Mouse (Mus musculus): ENCODE measurements around the gene 1700024G13Rik.
A peak's percentile ranks its signal among the peaks of the same experiment; 100 is the strongest.
"Not testable (repeated sequence)": the region's sequence is repeated elsewhere in the genome, so short reads cannot be mapped to it uniquely, and the experiment has no call there.

1700024G13Rik gene

DNA sequence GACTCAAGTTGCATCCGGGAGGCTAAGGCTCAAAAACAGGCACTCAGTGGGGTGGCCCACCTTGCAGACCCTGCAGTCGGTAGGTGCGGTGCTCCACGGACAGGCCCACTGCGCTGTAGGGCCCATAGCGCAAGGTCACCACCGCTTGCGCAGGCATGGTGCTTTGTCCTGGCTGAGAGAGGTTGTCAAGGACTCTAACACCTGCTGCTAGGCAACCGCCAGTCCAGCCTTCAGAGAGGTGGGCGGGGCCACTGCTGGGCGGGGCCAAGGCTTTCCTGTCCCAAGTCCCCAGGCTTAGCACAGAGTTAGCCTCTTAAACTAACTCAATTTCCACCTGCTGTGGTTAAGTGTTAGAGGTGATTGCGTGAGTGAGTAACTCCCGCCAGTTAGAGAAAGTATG lies at the start of gene 1700024G13Rik:
Gene 1700024G13Rik, minus strand, starts transcription at position 196 of the 400 bp plus-strand sequence.
- peak in 1 of 2 experiments; percentile 26 for DNase-seq (ENCODE audit: low spot score in 2 of 2)

DNA sequence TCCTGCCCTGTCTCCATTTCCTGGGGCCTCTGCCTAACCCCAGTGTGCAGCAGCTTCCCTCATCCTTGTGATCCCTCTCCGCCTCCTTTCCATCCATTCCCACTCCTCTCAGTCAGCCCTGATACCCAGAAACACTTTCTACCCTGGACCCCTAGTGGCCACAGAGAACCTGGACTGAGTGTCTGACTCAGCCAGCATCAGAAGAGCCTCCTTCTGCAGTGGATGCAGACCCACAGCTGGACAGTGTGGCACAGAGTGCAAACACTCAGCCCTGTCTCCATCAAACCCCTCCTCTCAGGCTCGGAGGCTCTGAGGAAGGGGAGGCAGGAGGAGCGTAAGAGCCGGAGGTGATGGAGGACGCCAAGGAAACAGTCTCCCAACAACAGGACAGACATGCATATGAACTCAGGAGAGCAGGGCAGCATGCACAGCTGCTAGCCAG lies 49.2 kb upstream of the 1700024G13Rik start:
- no peak for DNase-seq (ENCODE audit: low spot score in 2 of 2)

DNA sequence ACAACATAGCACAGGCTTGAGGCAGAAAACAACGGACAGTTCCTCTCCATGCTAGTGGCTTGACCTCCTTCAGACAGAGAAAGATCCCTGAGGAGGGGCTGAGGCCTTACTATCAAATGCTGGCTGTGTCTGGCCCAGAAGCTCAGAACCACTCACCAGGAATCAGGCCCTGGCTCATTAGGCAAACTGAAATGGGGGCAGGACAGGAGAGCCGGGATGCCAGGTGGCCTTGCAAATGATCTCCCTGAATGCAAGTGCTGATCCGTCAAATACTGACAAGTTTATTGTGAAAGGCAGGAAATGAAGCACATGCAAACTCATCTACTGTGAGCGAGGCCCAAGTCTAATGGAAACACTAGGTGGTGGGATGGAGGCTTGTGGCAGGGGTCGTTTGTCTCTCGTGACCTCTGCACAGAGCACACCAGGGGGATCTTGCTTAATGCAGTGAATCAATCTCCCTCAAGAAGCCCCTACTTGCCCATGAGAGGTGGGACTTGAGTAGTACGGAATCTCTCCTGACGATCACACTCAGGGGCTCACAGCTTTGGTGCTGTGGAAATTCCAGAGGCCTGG lies 40.9 kb upstream of the 1700024G13Rik start:
- DNase-seq (ENCODE audit: low spot score in 2 of 2) = no peak

DNA sequence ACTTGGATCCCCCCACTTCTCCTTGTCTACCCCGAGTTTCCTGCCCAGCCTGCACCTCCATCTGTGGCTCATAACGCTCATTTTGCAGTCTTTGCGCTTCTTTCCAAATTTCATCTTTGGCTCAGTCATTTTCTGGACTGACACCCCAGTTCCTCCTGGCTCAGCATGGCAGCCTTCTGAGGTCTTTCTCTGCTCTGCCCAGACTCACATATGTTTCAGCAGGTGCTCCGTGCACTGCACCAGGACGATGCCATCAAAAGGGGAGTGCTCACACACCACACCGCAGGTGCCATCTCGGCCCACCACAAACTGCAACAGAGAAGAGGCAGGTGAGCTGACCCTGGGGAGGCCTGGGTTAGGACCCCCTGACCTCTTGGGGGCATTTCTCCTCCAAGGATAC lies 35.8 kb upstream of the 1700024G13Rik start:
- no peak for DNase-seq (ENCODE audit: low spot score in 2 of 2)

DNA sequence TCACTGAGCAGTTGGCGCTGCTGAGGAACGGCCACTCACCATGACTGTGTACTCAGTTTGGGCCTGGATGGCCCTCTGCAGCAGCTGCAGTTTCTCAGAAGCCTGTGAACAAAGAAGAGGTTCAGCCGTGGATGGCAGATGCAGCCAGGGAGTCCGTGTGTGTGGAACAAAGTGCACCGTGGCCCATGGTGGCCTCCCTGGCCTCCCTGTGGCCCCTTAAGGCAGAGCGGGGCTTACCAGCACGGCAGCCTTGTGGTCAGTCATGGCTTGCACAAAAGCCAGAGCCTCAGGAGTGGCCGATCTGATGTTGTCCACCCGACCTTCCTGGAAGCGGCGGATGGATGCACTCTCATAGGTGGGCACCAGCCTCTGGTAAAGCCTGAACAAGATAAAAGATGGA lies 30.6 kb upstream of the 1700024G13Rik start:
- DNase-seq (ENCODE audit: low spot score in 2 of 2) = no peak

DNA sequence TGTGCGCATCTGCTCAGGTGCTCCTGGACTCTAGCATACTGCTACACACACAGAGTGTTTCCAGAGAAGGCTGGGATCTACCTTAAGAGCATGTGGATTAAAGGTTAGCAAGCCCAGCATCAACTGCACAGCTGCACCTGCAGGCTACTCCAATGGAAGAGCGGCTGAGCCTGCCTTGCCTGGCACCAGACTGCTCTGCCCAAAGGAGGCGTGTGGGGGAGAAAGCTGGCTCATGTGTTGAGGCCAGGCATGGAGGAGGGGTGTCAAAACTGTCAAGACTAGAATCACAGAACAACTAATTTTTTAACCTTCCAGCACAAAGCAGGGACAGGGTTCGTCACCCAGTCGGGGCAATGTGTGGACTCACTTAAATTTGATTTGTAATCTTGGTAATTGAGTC lies 23.9 kb upstream of the 1700024G13Rik start:
- no peak for DNase-seq (ENCODE audit: low spot score in 2 of 2)

DNA sequence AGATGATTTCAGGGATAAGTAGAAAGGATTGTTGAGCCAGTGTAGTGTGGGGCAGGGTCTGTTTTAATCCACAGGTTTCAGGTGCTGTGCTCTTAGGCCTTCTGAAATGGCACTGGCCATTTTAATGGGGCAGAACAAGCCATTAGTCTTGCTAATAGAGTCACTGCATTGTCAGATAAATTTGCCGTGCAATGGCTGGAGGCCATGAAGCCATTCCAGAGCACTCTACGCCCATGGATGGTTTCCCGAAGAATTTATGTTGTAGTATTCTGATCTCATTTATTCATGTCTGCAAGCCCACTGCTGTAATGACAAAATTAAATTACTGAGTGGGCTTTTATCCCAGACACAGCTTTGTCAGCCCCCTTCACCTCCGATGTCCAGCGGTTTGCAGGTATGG lies 21.9 kb upstream of the 1700024G13Rik start:
- DNase-seq (ENCODE audit: low spot score in 2 of 2) = no peak

DNA sequence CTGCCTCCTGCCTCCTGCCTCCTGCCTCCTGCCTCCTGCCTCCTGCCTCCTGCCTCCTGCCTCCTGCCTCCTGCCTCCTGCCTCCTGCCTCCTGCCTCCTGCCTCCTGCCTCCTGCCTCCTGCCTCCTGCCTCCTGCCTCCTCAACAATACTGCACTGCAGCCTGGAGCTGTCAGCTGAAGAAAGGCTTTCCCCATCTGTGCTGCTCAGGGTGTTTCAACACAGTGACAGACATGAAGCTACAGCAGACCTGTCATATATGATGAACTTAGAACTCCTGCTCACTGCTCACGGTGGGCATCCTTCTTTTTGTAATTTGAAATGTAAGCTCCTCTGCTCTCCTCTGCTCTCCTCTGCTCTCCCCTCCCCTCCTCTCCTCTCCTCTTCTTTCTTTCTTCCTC lies 17.2 kb upstream of the 1700024G13Rik start:
- DNase-seq (ENCODE audit: low spot score in 2 of 2) = not testable (repeated sequence)

DNA sequence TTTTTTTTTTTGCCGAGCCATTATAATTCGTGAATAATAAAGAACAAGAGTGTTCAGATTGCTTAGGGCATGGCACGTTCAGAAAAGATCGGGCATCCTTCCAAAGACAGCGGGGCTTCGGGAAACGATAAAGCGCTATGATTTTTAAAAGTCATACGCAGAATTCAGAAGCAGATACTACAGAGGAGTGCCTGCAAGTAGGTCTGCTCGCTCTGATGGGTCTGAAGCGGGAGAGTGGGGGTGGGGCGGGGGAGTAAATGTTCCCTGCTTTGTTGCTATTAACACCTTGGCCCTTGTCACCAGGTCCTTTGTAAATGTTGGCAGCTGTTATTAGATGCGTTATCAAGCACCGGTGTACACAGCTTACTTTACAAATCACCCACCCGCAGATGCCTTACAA lies 6.6 kb downstream of the 1700024G13Rik start:
- peak in 1 of 2 experiments; percentile 7 for DNase-seq (ENCODE audit: low spot score in 2 of 2)

DNA sequence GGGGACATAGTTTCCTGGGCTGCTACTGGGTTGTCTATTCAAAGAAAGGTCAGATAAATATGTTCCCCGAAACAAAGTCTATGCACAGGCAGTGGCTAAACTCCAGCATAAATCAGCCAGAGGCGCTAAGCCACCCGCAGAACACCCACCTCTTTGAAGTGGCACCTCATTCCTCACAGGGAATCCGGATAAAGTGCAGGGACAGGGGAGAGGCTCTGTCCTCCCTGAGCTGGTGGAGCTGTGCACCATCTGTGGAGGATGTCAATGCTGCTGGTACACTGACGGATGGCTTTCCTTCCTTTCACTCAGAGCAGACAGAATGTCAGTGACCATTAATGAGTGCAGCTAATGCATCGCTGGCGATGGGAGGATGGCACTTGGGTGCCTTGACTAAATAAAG lies 7.1 kb downstream of the 1700024G13Rik start:
- no peak for DNase-seq (ENCODE audit: low spot score in 2 of 2)

DNA sequence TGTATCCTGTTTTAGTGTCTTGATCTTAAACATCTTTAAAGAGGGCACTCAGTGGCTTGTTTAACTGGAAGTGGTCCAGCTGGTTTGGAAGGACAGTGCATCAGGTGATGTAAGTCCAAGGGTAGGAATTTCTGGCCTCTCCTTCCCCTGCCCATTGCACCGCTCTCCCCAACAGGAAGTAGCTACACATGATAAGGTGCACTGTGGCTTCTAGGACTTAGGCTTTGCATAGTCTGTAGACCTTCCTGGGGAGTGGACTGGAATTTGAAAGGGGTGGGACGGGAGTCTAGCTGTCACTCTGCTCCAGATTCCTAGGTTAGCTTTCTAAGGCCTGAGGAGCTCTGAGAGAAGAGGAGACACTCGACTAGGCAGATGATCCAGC lies 8.1 kb downstream of the 1700024G13Rik start:
- DNase-seq (ENCODE audit: low spot score in 2 of 2) = no peak

DNA sequence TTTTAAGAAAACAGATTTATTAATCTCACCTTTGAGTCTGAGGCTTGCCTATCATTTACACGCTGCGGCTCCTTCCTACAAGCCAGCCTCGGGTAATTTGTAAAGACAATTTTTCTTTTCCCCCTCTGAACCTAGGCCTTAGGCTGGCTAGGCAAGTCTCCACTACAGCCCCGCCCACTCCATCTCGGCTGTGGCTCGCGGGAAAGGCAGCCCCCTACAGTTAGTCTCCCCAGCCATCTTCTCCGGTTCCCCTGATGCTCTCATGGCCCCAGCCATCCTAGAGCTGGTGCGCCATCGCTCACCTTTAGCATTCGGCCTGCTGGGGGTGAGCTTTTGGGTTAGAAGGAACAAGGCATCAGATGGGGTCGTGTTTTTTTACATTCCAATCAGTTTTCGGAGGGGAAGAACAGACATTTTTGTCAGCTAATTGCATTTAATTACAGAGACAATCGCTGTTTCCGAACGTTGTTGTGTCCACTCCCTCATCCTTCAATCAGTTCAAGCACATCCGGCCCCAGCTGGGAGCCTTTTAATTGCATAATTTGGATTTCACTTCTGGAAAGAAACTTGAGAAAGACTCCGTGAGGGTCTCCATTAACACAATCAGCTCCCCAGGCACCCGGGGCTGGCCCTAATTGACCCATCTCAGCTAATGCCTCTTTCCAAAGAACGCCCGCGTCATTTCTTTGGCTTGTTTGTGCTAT lies 8.6 kb downstream of the 1700024G13Rik start:
- DNase-seq (ENCODE audit: low spot score in 2 of 2) = no peak

DNA sequence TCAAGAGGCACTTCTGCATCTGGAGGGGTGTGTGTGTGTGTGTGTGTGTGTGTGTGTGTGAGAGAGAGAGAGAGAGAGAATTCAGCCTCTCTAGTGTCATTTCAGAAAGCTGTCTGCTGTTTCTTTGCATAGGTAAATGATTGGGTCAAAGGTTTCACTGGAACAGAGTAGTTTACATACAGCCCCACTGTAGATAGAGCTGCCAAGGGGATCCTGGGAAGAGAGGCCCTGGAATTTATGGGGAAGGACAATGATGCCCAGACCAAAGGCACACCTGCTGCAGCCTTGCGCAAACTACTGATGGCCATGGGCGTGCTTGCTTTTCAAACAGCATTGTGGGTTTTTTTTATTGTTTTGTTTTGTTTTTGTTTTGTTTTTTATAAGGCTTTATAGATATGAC lies 15.7 kb downstream of the 1700024G13Rik start:
- no peak for DNase-seq (ENCODE audit: low spot score in 2 of 2)

DNA sequence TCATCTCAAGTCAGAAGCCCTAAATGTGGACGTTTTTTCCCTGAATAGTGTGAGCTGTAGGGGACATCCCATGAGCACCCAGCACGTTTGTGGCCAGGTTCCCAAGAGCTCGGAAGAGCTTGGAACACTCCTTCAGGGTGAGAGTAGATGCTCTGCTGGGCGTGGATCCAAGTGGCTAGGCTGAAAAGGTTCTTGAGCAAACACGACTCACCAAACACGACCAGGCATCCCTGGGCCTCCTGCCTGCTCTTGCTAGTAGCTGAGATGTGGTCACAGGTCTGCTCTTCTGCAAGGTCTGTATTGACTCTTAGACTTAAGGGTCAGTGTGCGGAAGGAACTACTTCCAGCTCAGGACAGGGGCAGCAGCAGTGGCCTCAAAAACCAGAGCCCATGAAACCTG lies 18.4 kb downstream of the 1700024G13Rik start:
- DNase-seq (ENCODE audit: low spot score in 2 of 2) = no peak

DNA sequence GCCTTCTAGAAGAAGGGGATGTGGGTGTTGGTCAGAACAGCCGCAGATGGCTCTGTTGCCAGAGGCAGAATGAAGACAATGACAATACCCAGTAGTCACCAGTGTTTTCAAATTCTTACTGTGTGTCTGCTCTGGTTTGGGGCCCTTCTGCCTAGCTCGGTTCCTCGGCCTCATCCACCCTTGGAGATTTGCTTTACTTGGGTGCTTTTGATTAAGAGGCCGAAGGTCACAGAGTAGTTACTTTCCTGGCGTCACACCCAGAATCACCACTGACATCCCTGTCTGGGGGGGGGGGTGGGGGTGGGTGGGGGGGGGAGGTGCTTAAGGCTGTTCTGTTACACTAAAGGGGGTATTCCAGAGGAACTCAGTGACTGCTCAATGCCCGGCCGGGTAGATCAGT lies 23.8 kb downstream of the 1700024G13Rik start:
- DNase-seq (ENCODE audit: low spot score in 2 of 2) = no peak

DNA sequence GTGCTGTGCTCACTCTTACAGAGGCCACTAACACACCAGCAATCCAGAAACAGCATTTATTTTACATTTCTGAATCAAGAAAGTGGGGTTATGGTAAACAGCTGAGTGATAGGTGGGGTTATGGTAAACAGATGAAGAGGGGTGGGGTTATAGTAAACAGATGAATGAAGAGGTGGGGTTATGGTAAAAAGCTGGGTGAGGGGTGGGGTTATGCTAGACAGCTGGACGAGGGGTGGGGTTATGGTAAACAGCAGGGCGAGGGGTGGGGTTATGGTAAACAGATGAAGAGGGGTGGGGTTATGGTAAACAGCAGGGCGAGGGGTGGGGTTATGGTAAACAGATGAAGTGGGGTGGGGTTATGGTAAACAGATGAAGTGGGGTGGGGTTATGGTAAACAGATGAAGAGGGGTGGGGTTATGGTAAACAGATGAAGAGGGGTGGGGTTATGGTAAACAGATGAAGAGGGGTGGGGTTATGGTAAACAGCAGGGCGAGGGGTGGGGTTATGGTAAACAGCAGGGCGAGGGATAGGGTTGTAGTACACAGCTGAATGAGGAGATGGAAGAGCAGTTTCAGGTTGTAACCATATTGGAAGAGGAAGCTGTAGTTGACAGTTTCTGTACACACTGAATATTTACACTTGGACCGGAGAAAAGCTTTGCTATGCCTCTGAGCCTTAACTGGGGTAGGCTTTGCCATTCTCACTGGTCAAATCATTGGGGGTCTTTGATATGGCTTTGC lies 36.8 kb downstream of the 1700024G13Rik start:
- DNase-seq (ENCODE audit: low spot score in 2 of 2) = not testable (repeated sequence)

DNA sequence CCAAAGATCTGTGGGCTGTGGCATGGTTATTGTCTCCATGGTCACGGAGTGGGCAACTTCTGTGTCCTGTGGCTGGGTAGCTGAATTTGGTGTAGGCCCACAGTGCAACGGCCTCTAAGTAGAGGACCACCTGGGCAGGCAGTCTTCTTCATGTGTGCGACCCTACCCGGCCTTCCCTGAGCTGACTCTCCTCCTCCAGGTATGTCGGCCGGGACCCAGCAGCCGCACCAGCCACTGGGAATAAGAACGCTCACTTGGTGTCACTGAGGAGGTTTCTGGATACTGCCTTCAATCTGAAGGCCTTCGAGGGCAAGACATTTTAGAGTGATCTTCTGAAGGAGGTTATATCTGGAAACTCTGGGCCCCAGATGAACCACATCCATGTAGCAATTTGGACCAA lies 40.9 kb downstream of the 1700024G13Rik start:
- DNase-seq (ENCODE audit: low spot score in 2 of 2) = no peak

DNA sequence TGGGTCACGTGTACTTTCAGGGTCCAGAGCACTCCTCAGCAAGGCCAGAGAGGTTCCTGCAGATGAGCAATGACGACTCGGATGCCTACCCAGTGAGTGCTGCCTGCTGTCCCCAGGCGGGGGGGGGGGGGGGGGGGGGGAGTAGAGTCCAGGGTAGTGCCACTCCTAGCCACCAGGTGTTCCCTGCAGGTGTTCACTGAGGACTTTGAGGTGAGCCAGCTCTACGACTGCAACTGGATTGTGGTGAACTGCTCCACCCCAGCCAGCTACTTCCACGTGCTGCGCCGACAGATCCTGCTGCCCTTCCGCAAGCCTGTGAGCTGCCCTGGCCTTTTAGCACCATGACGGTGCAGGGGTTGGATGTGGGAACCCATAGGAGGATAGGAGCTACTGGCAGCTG lies 43.5 kb downstream of the 1700024G13Rik start:
- DNase-seq (ENCODE audit: low spot score in 2 of 2) = no peak

DNA sequence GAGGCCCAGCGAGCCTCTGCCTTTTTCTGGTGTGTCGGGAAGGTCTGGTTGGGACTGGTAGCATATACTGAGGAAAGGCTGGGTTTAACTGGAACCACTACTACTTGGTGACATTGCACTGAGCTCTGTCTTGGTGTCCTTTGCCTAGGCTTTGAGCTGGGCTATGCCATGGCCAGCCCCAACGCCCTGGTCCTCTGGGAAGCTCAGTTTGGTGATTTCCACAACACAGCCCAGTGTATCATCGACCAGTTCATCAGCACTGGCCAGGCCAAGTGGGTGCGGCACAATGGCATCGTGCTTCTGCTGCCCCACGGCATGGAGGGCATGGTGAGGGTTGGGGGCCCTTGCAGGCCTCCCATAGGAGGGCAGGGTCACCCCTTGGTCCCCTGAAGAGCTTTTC lies 44.0 kb downstream of the 1700024G13Rik start:
- no peak for DNase-seq (ENCODE audit: low spot score in 2 of 2)

DNA sequence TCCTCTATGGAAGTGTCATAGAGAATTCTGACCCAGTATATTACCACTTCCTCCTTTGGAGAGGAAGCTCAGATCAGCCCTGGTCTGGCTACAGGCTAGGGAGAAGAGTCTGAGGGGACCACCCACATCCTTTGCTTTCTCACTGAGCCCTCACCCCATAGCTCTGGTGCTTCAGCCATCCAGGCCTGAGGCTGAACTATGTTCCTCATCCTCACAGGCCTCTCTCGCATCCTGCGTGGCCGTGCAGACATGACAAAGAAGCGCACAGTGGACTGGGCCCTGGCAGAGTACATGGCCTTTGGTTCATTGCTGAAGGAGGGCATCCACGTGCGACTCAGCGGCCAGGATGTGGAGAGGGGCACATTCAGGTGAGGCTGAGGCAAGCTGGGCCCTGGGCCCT lies 46.4 kb downstream of the 1700024G13Rik start:
- DNase-seq (ENCODE audit: low spot score in 2 of 2) = no peak

DNA sequence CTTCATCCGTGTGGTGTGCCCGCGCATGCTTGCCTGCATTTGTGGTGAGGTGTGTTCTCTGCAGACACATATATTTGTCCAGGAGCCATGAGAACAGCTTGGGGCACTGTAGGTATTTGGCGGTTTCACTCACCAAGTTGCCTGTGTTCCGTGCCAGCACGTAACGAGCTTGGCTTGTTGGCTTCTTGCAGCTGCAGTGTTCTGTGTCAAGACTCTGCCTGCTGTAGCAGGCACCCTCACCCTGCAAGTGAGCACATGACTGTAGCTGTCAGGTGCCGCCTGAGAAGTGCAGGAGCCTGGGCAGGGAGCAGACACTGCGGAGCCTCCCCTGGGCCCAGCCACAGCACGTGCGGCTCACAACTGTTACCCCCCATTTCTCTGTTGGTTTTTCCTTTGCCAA lies 51.6 kb downstream of the 1700024G13Rik start:
- DNase-seq (ENCODE audit: low spot score in 2 of 2) = peak in 1 of 2 experiments; percentile 43

DNA sequence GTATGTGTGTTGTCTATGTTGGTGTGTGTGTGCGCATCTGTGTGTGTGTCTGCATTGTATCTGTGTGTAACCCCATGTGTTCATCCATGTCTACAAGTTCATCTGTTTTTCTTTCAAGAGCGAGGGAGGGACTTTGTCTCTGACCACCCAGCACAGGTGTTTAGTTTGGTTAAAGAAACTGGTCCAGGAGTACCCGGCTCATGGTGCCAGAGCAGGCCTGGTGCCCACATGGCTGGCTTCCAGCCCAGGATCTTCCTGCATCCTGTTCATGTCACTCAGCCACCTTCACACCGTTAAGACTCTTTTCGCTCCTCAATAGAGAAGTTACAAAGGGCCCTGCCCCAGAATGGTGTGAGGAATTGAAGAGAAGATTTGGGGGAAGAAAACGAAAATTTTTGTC lies 52.2 kb downstream of the 1700024G13Rik start:
- peak in 1 of 2 experiments; percentile 43 for DNase-seq (ENCODE audit: low spot score in 2 of 2)

Data from cerebellum, postnatal 4 days (tissue).